Mouse (Mus musculus) embryonic facial prominence, embryonic 14.5 days (tissue): ENCODE data around the gene Fam71d. TPM values are rescaled to one million over a fixed set of nuclear protein-coding genes. Genes with fewer than 3 reads are reported as not detected.
A peak's percentile ranks its signal among the peaks of the same experiment; 100 is the strongest.

Source experiments
- ATAC-seq: fragments of 200-750 bp; cut with Nextera tagmentation; 2 replicates; pipeline ENCODE4 v1.8.0; 2017; ENCODE audit warnings: low read depth, moderate number of reproducible peaks, moderate TSS enrichment
- DNase-seq: peaks from one replicate; pipeline ENCODE4 v3.0.0-alpha.2; 2015; ENCODE audit warnings: low spot score
- H3K27ac ChIP-seq: fragments of 300-500 bp; sonication (generic); replicated peaks from 2 replicates; pipeline ENCODE4 v1.5.1; 2014; ENCODE audit warnings: low read depth, mild to moderate bottlenecking, low read length, moderate library complexity
- H3K27me3 ChIP-seq: fragments of 300-500 bp; sonication (generic); replicated peaks from 2 replicates; pipeline ENCODE4 v1.6.1; 2014; ENCODE audit warnings: low read length; ENCODE audit not compliant: control insufficient read depth, insufficient read depth
- H3K36me3 ChIP-seq: fragments of 300-500 bp; sonication (generic); 2 replicates; pipeline ENCODE4 v1.6.1; 2014; ENCODE audit warnings: low read length, mixed read lengths; ENCODE audit not compliant: control insufficient read depth, insufficient read depth
- H3K4me1 ChIP-seq: fragments of 300-500 bp; sonication (generic); 2 replicates; pipeline ENCODE4 v1.6.1; 2014; ENCODE audit warnings: antibody characterized with exemption, low read length; ENCODE audit not compliant: control insufficient read depth, insufficient read depth
- H3K4me2 ChIP-seq: fragments of 300-500 bp; sonication (generic); 2 replicates; pipeline ENCODE4 v1.6.1; 2014; ENCODE audit warnings: low read depth, mild to moderate bottlenecking, low read length, moderate library complexity, mixed read lengths
- H3K4me3 ChIP-seq: fragments of 300-500 bp; sonication (generic); 2 replicates; pipeline ENCODE4 v1.5.1; 2014; ENCODE audit warnings: low read depth, mild to moderate bottlenecking, low read length
- H3K9ac ChIP-seq: fragments of 300-500 bp; sonication (generic); 2 replicates; pipeline ENCODE4 v1.6.1; 2014; ENCODE audit warnings: low read depth, mild to moderate bottlenecking, low read length, moderate library complexity, mixed read lengths
- H3K9me3 ChIP-seq: fragments of 300-500 bp; sonication (generic); 2 replicates; pipeline ENCODE4 v1.6.1; 2016; ENCODE audit warnings: low read length; ENCODE audit not compliant: control insufficient read depth
- WGBS: fragments of 180-500 bp; shearing (Covaris S2); extraction: QIAGEN DNeasy Blood & Tissue Kit; methylation state at CpG from one replicate; pipeline ENCODE4 v1.1.7; 2014; 5-methylcytosine and 5-hydroxymethylcytosine counted together
- polyA plus RNA-seq: library from polyadenylated mRNA; unstranded; fragments of >200 nt; fragmentation: Nextera tagmentation; extraction: Ambion mirVana; gene quantifications from 2 replicates; pipeline ENCODE4 v1.2.1, GENCODE M21; 2014

Fam71d gene
- polyA plus RNA-seq, 1 experiment from 2014 or later: not detected

GRCm38 (mm10) chr12:78685669-78686215 is 5.6 kb upstream of the Fam71d start:
- Histone ChIP-seq H3K4me1 (no peaks in the 10 kb centered on the region), H3K27ac (no peak overlapping the region), H3K27me3 (no peaks in the 10 kb centered on the region), H3K9ac (no peak overlapping the region), H3K9me3 (no peaks in the 10 kb centered on the region), H3K36me3 (no peaks in the 10 kb centered on the region), H3K4me2 (no peak overlapping the region), H3K4me3 (no peak overlapping the region)
- WGBS: 70% methylated on average over 1 of the region's 1 CpGs
- ATAC-seq (no peak), DNase-seq (no peak)

GRCm38 (mm10) chr12:78688876-78689275 is 2.5 kb upstream of the Fam71d start:
- no peak overlapping the region for H3K4me2 ChIP-seq
- H3K36me3 ChIP-seq: no peaks in the 10 kb centered on the region
- no peaks in the 10 kb centered on the region for H3K4me1 ChIP-seq
- no peak overlapping the region for H3K4me3 ChIP-seq
- H3K9ac ChIP-seq: no peak overlapping the region
- H3K27ac ChIP-seq: no peak overlapping the region
- no peaks in the 10 kb centered on the region for H3K27me3 ChIP-seq
- H3K9me3 ChIP-seq: no peaks in the 10 kb centered on the region
- ATAC-seq (no peak), DNase-seq (no peak)
- 89% methylated on average over 5 of the region's 5 CpGs for WGBS

DNA sequence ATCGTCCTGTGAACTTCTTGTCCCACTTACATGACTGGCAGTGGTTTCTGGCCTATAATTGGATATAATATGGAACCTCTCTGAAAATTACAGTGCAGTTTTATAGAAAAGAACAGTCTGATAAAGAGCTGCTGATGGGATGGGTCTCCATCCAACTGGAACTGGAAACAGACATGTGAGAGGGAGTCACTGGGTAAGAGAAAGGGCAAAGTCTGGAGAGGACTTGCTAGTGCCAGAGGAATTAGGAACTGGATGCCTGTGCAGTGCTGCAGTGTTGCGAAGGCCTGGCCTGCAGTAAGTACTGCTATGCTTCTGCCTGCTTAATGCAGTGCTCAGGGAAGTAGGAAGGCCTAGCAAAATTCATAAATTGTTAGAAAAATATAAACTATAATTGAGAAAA is 1.9 kb downstream of the Fam71d start:
- no peaks in the 10 kb centered on the region for H3K36me3 ChIP-seq
- H3K4me3 ChIP-seq: no peak overlapping the region
- H3K27ac ChIP-seq: no peak overlapping the region
- no peak for ATAC-seq
- no peaks in the 10 kb centered on the region for H3K9me3 ChIP-seq
- H3K9ac ChIP-seq: no peak overlapping the region
- no peaks in the 10 kb centered on the region for H3K27me3 ChIP-seq
- no peak for DNase-seq
- whole genome bisulfite sequencing: 70% methylated on average over 2 of the region's 2 CpGs
- no peaks in the 10 kb centered on the region for H3K4me1 ChIP-seq
- no peak overlapping the region for H3K4me2 ChIP-seq

DNA sequence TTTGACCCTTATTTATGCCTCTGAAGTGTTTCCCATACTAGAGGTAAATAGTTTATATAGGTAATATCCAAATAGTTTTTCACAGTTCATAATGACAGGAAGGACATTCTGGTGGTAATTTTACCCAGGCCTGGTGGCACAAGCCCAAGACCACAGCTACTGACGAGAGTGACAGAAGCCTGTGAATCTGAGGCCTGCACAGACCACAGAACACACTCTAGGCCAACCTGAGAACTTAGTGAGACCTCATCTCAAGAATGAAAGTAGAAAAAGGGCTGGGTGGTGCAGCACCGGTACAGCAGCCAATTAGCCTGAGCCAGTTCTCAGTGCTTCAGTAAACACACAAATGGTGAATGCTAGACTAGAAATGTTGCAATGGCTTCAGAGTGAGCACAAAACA is 26.4 kb downstream of the Fam71d start:
- Histone ChIP-seq H3K36me3 (no peaks in the 10 kb centered on the region), H3K27ac (no peak overlapping the region), H3K27me3 (no peaks in the 10 kb centered on the region), H3K4me2 (no peak overlapping the region), H3K9ac (no peak overlapping the region), H3K4me1 (no peaks in the 10 kb centered on the region), H3K9me3 (no peaks in the 10 kb centered on the region), H3K4me3 (no peak overlapping the region)
- ATAC-seq (no peak), DNase-seq (no peak)
- 71% methylated on average over 2 of the region's 2 CpGs for WGBS

DNA sequence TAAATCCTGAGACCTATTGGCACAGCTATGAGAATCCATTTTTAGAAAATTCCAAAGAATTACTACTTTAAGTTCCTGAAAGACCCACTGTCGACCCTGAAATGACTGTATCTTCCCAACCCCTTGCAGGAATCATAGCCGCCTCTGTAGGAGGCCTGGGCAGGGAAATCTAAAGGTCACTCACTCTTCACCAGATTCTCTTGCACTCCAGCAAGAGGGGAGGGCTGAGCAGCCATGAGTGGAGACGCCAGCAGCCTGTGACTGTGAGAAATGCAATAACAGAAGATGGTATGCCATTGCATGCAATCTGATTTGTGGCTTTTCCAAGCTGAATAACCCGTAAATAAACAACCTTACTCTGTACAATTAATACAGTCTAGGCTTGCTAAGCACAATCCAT is 36.4 kb downstream of the Fam71d start:
- no peaks in the 10 kb centered on the region for H3K4me1 ChIP-seq
- no peaks in the 10 kb centered on the region for H3K36me3 ChIP-seq
- no peaks in the 10 kb centered on the region for H3K9me3 ChIP-seq
- no peak overlapping the region for H3K27ac ChIP-seq
- no peak for DNase-seq
- H3K27me3 ChIP-seq: no peaks in the 10 kb centered on the region
- WGBS: 56% methylated on average over 4 of the region's 4 CpGs
- no peak for ATAC-seq
- H3K4me3 ChIP-seq: no peak overlapping the region
- no peak overlapping the region for H3K4me2 ChIP-seq
- H3K9ac ChIP-seq: no peak overlapping the region

DNA sequence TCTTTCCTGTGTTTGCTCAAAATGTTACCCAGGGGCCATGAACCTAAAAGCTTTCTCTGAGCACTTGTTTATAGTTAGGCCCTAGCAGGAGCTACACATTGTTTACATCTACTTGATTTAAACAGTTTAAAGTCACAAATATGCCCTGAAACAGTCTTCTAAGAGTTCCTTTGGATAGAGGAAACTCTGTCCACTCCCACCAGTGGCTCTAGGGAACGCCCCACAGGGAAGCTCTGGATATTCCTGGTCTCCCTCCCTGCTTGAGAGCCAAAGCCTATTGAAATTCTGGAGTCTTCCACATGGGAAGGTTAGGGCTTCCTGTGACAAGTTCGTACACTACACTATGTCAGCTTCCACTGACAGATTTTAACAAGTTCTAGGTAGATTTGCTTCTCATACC is 48.3 kb downstream of the Fam71d start:
- H3K27me3 ChIP-seq: no peaks in the 10 kb centered on the region
- H3K27ac ChIP-seq: no peak overlapping the region

GRCm38 (mm10) chr12:78740289-78740688 is 49.0 kb downstream of the Fam71d start:
- Histone ChIP-seq H3K27ac (no peak overlapping the region), H3K4me3 (no peak overlapping the region), H3K4me2 (no peak overlapping the region), H3K27me3 (no peaks in the 10 kb centered on the region), H3K4me1 (no peaks in the 10 kb centered on the region), H3K9ac (no peak overlapping the region), H3K9me3 (no peaks in the 10 kb centered on the region), H3K36me3 (no peaks in the 10 kb centered on the region)
- no peak for DNase-seq
- no peak for ATAC-seq
- 75% methylated on average over 2 of the region's 2 CpGs for WGBS

More for the DNA sequence above, 48.3 kb downstream of the Fam71d start:
- 58% methylated on average over 2 of the region's 2 CpGs for WGBS
- no peak overlapping the region for H3K4me3 ChIP-seq
- no peaks in the 10 kb centered on the region for H3K9me3 ChIP-seq
- DNase-seq (no peak), ATAC-seq (no peak)
- no peak overlapping the region for H3K9ac ChIP-seq
- H3K4me1 ChIP-seq: no peaks in the 10 kb centered on the region
- no peak overlapping the region for H3K4me2 ChIP-seq
- no peaks in the 10 kb centered on the region for H3K36me3 ChIP-seq

- H3K27ac ChIP-seq: no peak overlapping the region
- 0 out of 2 replicates have a peak, but pooled peaks cover 5% of the 10 kb centered on the region for H3K4me1 ChIP-seq
- ATAC-seq (no peak), DNase-seq (no peak)
- no peak overlapping the region for H3K9ac ChIP-seq
- H3K9me3 ChIP-seq: no peaks in the 10 kb centered on the region
- 75% methylated on average over 6 of the region's 6 CpGs for WGBS
- H3K4me2 ChIP-seq: no peak overlapping the region
- H3K27me3 ChIP-seq: peaks cover 2% of the 10 kb centered on the region; the same call in 1 of the 2 replicates
- no peak overlapping the region for H3K4me3 ChIP-seq
- no peaks in the 10 kb centered on the region for H3K36me3 ChIP-seq
These were observed 54.9 kb downstream of the Fam71d start for GRCm38 (mm10) chr12:78746226-78746625.

GRCm38 (mm10) chr12:78747406-78747805 is 56.1 kb downstream of the Fam71d start:
- Histone ChIP-seq H3K9ac (no peak overlapping the region), H3K4me3 (no peak overlapping the region), H3K4me2 (peak overlapping the region; percentile 99; the same call in 1 of the 2 replicates), H3K36me3 (no peaks in the 10 kb centered on the region), H3K9me3 (no peaks in the 10 kb centered on the region), H3K27ac (no peak overlapping the region), H3K27me3 (peaks cover 2% of the 10 kb centered on the region; the same call in 1 of the 2 replicates), H3K4me1 (0 out of 2 replicates have a peak, but pooled peaks cover 5% of the 10 kb centered on the region)
- ATAC-seq (no peak), DNase-seq (no peak)
- 26% methylated on average over 1 of the region's 1 CpGs for WGBS
